Mouse (Mus musculus): ENCODE results near the gene Ccl6.
"Not testable (repeated sequence)": the region's sequence is repeated elsewhere in the genome, so short reads cannot be mapped to it uniquely, and the experiment has no call there.

The Ccl6 gene

GRCm38 (mm10) chr11:83562311-83562887 lies 30.5 kb downstream of the Ccl6 start:
- DNase-seq (ENCODE audit: low read depth, low spot score): no peak

- no peak for DNase-seq (ENCODE audit: low read depth, low spot score)
Measured at GRCm38 (mm10) chr11:83560405-83560804, 32.5 kb downstream of the Ccl6 start.

- no peak for DNase-seq (ENCODE audit: low read depth, low spot score)
Measured at GRCm38 (mm10) chr11:83557074-83557473, 35.8 kb downstream of the Ccl6 start.

GRCm38 (mm10) chr11:83556085-83556781 lies 36.7 kb downstream of the Ccl6 start:
- peak; percentile 39 for DNase-seq (ENCODE audit: low read depth, low spot score)

GRCm38 (mm10) chr11:83551668-83552067 lies 41.2 kb downstream of the Ccl6 start:
- no peak for DNase-seq (ENCODE audit: low read depth, low spot score)

GRCm38 (mm10) chr11:83551037-83551436 lies 41.9 kb downstream of the Ccl6 start:
- not testable (repeated sequence) for DNase-seq (ENCODE audit: low read depth, low spot score)

GRCm38 (mm10) chr11:83550186-83550632 lies 42.7 kb downstream of the Ccl6 start:
- no peak for DNase-seq (ENCODE audit: low read depth, low spot score)

- DNase-seq (ENCODE audit: low read depth, low spot score): no peak
Measured at GRCm38 (mm10) chr11:83544214-83544613, 48.7 kb downstream of the Ccl6 start.

GRCm38 (mm10) chr11:83541415-83541814 lies 51.5 kb downstream of the Ccl6 start:
- no peak for DNase-seq (ENCODE audit: low read depth, low spot score)

- DNase-seq (ENCODE audit: low read depth, low spot score): no peak
Measured at GRCm38 (mm10) chr11:83540931-83541330, 52.0 kb downstream of the Ccl6 start.

GRCm38 (mm10) chr11:83538705-83539314 lies 54.1 kb downstream of the Ccl6 start:
- no peak for DNase-seq (ENCODE audit: low read depth, low spot score)

All from WW6 (cell line).